Mouse (Mus musculus): ENCODE results near the gene Spock2. TPM values are rescaled to one million over a fixed set of nuclear protein-coding genes. Genes with fewer than 3 reads are reported as not detected.

The Spock2 gene
- polyA plus RNA-seq, 1 experiment from 2014 or later, result 129 TPM

DNA sequence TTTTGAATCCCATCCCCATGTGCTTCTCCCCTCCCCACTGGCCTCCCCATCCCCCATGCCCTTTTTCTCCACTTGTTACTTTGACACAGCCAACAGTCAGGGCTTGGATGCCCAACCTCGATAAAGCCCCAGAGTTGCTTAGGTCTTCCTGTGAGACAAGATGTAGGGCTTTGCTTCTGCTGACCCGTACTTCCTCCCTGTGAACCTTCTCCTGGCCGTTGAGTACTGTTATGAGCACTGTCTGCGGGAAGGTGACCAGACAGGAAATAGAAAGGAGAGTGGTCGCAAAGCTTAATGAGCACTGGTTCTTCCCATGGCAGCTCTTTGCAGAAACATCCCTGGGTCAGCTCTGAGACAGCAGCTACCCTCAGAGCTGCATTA lies 25.4 kb upstream of the Spock2 start:
- H3K4me1 ChIP-seq (ENCODE audit: control insufficient read depth, insufficient read depth, low read length), result peaks cover 15% of the 10 kb centered on the region
- peak overlapping the region; percentile 43 for H3K27ac ChIP-seq (ENCODE audit: low read length)
- no peak overlapping the region for H3K4me3 ChIP-seq (ENCODE audit: low read depth, low read length)
- no peaks in the 10 kb centered on the region for H3K9me3 ChIP-seq (replicated peaks; ENCODE audit: control insufficient read depth, low read length, poor library complexity, severe bottlenecking)
- H3K27me3 ChIP-seq (ENCODE audit: control insufficient read depth, insufficient read depth, low read depth, low read length), result no peaks in the 10 kb centered on the region
- H3K4me2 ChIP-seq (ENCODE audit: low read length), result no peak overlapping the region
- H3K36me3 ChIP-seq (ENCODE audit: control insufficient read depth, insufficient read depth, low read length), result no peaks in the 10 kb centered on the region
- WGBS, result 71% methylated on average over 5 of the region's 5 CpGs
- H3K9ac ChIP-seq (ENCODE audit: low read depth, low read length), result peak overlapping the region; percentile 20; the same call in 1 of the 2 replicates
- no peak for ATAC-seq

DNA sequence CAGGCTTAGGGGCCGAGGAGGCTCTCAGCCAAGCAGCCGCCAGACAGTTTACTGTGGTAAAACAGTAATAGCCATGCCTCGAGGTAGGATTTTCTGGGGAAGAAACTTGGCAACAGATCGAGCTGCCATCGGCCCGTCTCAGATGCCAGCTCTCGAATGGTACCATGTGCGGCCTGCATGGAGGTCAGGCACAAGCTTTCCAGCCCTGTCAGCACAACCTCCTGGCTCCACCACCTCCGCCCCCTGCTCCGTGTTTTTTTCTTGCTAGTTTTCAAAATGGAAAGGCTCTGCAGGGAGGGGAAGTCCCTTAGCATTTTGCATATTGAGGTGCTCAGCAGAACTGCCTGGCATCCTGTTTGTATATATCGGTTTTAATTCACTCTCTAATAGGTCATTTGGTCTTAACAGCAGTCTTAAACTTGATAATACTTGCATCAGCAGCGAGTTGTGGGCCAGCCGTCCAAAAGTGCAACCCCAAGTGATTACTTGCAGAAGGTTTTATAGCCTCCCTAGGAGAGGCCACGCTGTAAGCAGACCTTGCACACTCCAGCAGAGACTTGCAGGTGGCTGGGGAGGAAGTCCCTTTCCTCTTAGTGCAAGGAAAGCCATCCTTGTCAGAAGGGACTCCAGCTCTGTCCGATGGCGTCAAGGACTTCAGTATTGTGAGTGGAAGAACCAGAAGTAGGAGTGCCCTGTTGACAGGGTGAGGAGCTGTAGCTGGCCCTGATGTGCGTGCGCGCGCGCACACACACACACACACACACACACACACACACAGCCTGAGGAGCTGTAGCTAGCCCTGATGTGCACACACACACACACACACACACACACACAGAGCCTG lies 24.8 kb upstream of the Spock2 start:
- Histone ChIP-seq H3K36me3 (ENCODE audit: control insufficient read depth, insufficient read depth, low read length) (no peaks in the 10 kb centered on the region), H3K9me3 (replicated peaks; ENCODE audit: control insufficient read depth, low read length, poor library complexity, severe bottlenecking) (no peaks in the 10 kb centered on the region), H3K27me3 (ENCODE audit: control insufficient read depth, insufficient read depth, low read depth, low read length) (no peaks in the 10 kb centered on the region), H3K27ac (ENCODE audit: low read length) (peak overlapping the region; percentile 43), H3K4me1 (ENCODE audit: control insufficient read depth, insufficient read depth, low read length) (peaks cover 15% of the 10 kb centered on the region), H3K4me2 (ENCODE audit: low read length) (no peak overlapping the region), H3K9ac (ENCODE audit: low read depth, low read length) (peak overlapping the region; percentile 20; the same call in 1 of the 2 replicates), H3K4me3 (ENCODE audit: low read depth, low read length) (no peak overlapping the region)
- no peak for ATAC-seq
- WGBS, result 69% methylated on average over 21 of the region's 21 CpGs

DNA sequence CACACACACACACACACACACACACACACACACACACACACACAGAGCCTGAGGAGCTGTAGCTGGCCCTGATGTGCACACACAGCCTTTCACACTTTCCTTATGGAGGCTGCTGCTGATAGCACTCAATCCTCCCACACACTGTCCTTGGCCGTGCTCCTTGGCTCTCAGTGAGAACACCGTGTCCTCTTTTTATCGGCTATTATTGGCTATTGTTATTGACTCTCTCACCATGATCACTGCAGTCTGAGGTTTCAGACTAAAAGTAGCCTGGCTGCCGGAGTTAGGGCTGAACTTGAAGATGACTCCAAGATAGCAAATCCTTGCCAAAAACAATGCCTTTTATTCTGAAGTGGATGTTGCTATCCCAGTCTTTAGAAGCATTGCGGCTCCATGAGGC lies 24.1 kb upstream of the Spock2 start:
- no peak overlapping the region for H3K4me2 ChIP-seq (ENCODE audit: low read length)
- no peak overlapping the region for H3K4me3 ChIP-seq (ENCODE audit: low read depth, low read length)
- H3K4me1 ChIP-seq (ENCODE audit: control insufficient read depth, insufficient read depth, low read length), result peaks cover 15% of the 10 kb centered on the region
- H3K27me3 ChIP-seq (ENCODE audit: control insufficient read depth, insufficient read depth, low read depth, low read length), result no peaks in the 10 kb centered on the region
- 43% methylated on average over 5 of the region's 5 CpGs for WGBS
- H3K9ac ChIP-seq (ENCODE audit: low read depth, low read length), result no peak overlapping the region
- H3K9me3 ChIP-seq (replicated peaks; ENCODE audit: control insufficient read depth, low read length, poor library complexity, severe bottlenecking), result no peaks in the 10 kb centered on the region
- no peak overlapping the region for H3K27ac ChIP-seq (ENCODE audit: low read length)
- H3K36me3 ChIP-seq (ENCODE audit: control insufficient read depth, insufficient read depth, low read length), result no peaks in the 10 kb centered on the region
- no peak for ATAC-seq

DNA sequence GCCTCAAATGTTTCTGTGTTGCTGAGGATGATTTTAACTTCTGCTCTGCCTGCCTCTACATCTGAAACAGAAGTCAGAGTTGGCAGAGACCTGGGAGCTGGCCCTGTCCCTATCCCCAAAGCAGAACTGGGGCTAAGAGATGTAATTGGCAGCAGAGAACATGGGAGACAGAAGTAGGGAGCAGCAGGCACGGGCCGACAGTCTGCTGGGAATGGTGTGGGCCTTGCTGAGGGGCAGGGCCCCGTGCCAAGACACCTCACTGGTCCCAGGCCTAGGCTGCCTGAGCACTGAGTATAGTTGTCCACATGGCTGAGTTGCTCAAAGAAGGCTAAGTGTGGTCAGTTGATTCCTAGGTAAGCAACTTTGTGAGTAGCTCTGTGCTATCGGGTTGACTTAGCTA lies 22.0 kb upstream of the Spock2 start:
- 87% methylated on average over 4 of the region's 4 CpGs for WGBS

GRCm38 (mm10) chr10:60092311-60092710 lies 13.7 kb upstream of the Spock2 start:
- H3K9ac ChIP-seq (ENCODE audit: low read depth, low read length), result no peak overlapping the region
- WGBS, result 67% methylated on average over 2 of the region's 2 CpGs
- no peak for ATAC-seq

More for the DNA sequence above, 22.0 kb upstream of the Spock2 start:
- H3K9ac ChIP-seq (ENCODE audit: low read depth, low read length), result no peak overlapping the region
- H3K4me1 ChIP-seq (ENCODE audit: control insufficient read depth, insufficient read depth, low read length), result peaks cover 13% of the 10 kb centered on the region
- no peak for ATAC-seq
- no peaks in the 10 kb centered on the region for H3K9me3 ChIP-seq (replicated peaks; ENCODE audit: control insufficient read depth, low read length, poor library complexity, severe bottlenecking)
- no peak overlapping the region for H3K27ac ChIP-seq (ENCODE audit: low read length)
- H3K36me3 ChIP-seq (ENCODE audit: control insufficient read depth, insufficient read depth, low read length), result no peaks in the 10 kb centered on the region
- H3K27me3 ChIP-seq (ENCODE audit: control insufficient read depth, insufficient read depth, low read depth, low read length), result no peaks in the 10 kb centered on the region
- H3K4me3 ChIP-seq (ENCODE audit: low read depth, low read length), result no peak overlapping the region
- H3K4me2 ChIP-seq (ENCODE audit: low read length), result no peak overlapping the region

DNA sequence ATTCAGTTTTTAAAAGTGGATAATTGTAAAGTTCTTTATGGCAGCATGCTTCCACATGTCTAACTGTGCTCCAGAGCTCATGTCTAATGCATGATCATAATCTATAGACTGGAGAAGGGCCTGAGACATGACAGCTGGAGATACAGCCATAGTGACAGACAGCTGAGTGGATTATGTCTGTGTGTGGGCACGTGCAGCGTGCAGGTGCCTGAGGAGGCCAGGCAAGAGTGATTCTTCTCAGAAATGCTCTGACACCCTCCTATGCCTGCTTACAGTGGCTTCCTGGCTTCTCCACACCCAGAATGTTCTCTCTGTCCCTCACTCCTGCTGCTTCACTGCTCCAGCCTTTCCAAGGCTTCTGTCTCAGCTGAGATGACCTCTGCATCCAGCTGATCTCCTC lies 12.3 kb upstream of the Spock2 start:
- Histone ChIP-seq H3K4me1 (ENCODE audit: control insufficient read depth, insufficient read depth, low read length) (peaks cover 4% of the 10 kb centered on the region; the same call in 1 of the 2 replicates), H3K27me3 (ENCODE audit: control insufficient read depth, insufficient read depth, low read depth, low read length) (no peaks in the 10 kb centered on the region), H3K9ac (ENCODE audit: low read depth, low read length) (no peak overlapping the region), H3K27ac (ENCODE audit: low read length) (no peak overlapping the region), H3K9me3 (replicated peaks; ENCODE audit: control insufficient read depth, low read length, poor library complexity, severe bottlenecking) (no peaks in the 10 kb centered on the region), H3K4me2 (ENCODE audit: low read length) (no peak overlapping the region), H3K36me3 (ENCODE audit: control insufficient read depth, insufficient read depth, low read length) (0 out of 2 replicates have a peak, but pooled peaks cover 2% of the 10 kb centered on the region), H3K4me3 (ENCODE audit: low read depth, low read length) (no peak overlapping the region)
- 83% methylated on average over 2 of the region's 2 CpGs for WGBS
- no peak for ATAC-seq

More at GRCm38 (mm10) chr10:60092311-60092710, 13.7 kb upstream of the Spock2 start:
- Histone ChIP-seq H3K27me3 (ENCODE audit: control insufficient read depth, insufficient read depth, low read depth, low read length) (no peaks in the 10 kb centered on the region), H3K9me3 (replicated peaks; ENCODE audit: control insufficient read depth, low read length, poor library complexity, severe bottlenecking) (no peaks in the 10 kb centered on the region), H3K4me2 (ENCODE audit: low read length) (no peak overlapping the region), H3K4me3 (ENCODE audit: low read depth, low read length) (no peak overlapping the region), H3K27ac (ENCODE audit: low read length) (no peak overlapping the region), H3K4me1 (ENCODE audit: control insufficient read depth, insufficient read depth, low read length) (peaks cover 4% of the 10 kb centered on the region; the same call in 1 of the 2 replicates), H3K36me3 (ENCODE audit: control insufficient read depth, insufficient read depth, low read length) (no peaks in the 10 kb centered on the region)

- H3K36me3 ChIP-seq (ENCODE audit: control insufficient read depth, insufficient read depth, low read length), result 0 out of 2 replicates have a peak, but pooled peaks cover 5% of the 10 kb centered on the region
- no peaks in the 10 kb centered on the region for H3K27me3 ChIP-seq (ENCODE audit: control insufficient read depth, insufficient read depth, low read depth, low read length)
- H3K4me2 ChIP-seq (ENCODE audit: low read length), result no peak overlapping the region
- H3K27ac ChIP-seq (ENCODE audit: low read length), result no peak overlapping the region
- no peak overlapping the region for H3K9ac ChIP-seq (ENCODE audit: low read depth, low read length)
- 96% methylated on average over 2 of the region's 2 CpGs for WGBS
- no peak for ATAC-seq
- peaks cover 1% of the 10 kb centered on the region; the same call in 1 of the 2 replicates for H3K4me1 ChIP-seq (ENCODE audit: control insufficient read depth, insufficient read depth, low read length)
- H3K9me3 ChIP-seq (replicated peaks; ENCODE audit: control insufficient read depth, low read length, poor library complexity, severe bottlenecking), result no peaks in the 10 kb centered on the region
- no peak overlapping the region for H3K4me3 ChIP-seq (ENCODE audit: low read depth, low read length)
Observed at GRCm38 (mm10) chr10:60095558-60095957, 10.5 kb upstream of the Spock2 start.

GRCm38 (mm10) chr10:60096302-60096701 lies 9.7 kb upstream of the Spock2 start:
- no peak for ATAC-seq
- Histone ChIP-seq H3K9ac (ENCODE audit: low read depth, low read length) (no peak overlapping the region), H3K27ac (ENCODE audit: low read length) (no peak overlapping the region), H3K4me3 (ENCODE audit: low read depth, low read length) (no peak overlapping the region), H3K4me2 (ENCODE audit: low read length) (no peak overlapping the region), H3K4me1 (ENCODE audit: control insufficient read depth, insufficient read depth, low read length) (no peaks in the 10 kb centered on the region), H3K36me3 (ENCODE audit: control insufficient read depth, insufficient read depth, low read length) (0 out of 2 replicates have a peak, but pooled peaks cover 5% of the 10 kb centered on the region), H3K27me3 (ENCODE audit: control insufficient read depth, insufficient read depth, low read depth, low read length) (no peaks in the 10 kb centered on the region), H3K9me3 (replicated peaks; ENCODE audit: control insufficient read depth, low read length, poor library complexity, severe bottlenecking) (no peaks in the 10 kb centered on the region)
- WGBS, result 47% methylated on average over 1 of the region's 1 CpGs

DNA sequence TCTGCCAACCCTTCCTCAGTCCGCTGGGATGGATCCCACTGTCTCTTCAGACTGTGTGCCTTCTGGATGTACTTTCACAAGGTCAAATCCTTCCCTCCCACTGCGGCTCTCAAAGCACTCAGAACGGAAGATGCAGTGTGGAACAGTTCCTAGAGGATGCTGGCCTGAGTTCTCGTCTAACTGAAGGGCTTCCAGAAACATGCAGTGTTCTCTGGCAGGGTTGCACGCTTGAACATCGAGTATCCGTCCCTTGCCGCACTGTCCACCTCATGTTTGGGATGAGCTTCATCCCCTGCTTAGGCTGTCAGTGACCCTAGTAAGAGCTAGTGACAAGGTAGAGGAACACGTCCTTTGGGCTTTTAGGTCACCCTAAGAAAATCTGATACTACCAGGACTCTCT lies 8.9 kb upstream of the Spock2 start:
- no peak overlapping the region for H3K9ac ChIP-seq (ENCODE audit: low read depth, low read length)
- H3K4me3 ChIP-seq (ENCODE audit: low read depth, low read length), result no peak overlapping the region
- 0 out of 2 replicates have a peak, but pooled peaks cover 5% of the 10 kb centered on the region for H3K36me3 ChIP-seq (ENCODE audit: control insufficient read depth, insufficient read depth, low read length)
- H3K4me1 ChIP-seq (ENCODE audit: control insufficient read depth, insufficient read depth, low read length), result no peaks in the 10 kb centered on the region
- H3K27me3 ChIP-seq (ENCODE audit: control insufficient read depth, insufficient read depth, low read depth, low read length), result no peaks in the 10 kb centered on the region
- H3K27ac ChIP-seq (ENCODE audit: low read length), result no peak overlapping the region
- WGBS, result 91% methylated on average over 9 of the region's 9 CpGs
- H3K4me2 ChIP-seq (ENCODE audit: low read length), result no peak overlapping the region
- ATAC-seq, result no peak
- no peaks in the 10 kb centered on the region for H3K9me3 ChIP-seq (replicated peaks; ENCODE audit: control insufficient read depth, low read length, poor library complexity, severe bottlenecking)

Measured in midbrain, embryonic 16.5 days (tissue).